Mouse (Mus musculus): ENCODE data around the gene Cd276. TPM values are rescaled to one million over a fixed set of nuclear protein-coding genes. Genes with fewer than 3 reads are reported as not detected.
A peak's percentile ranks its signal among the peaks of the same experiment; 100 is the strongest.
"Not testable (repeated sequence)": the region's sequence is repeated elsewhere in the genome, so short reads cannot be mapped to it uniquely, and the experiment has no call there.

Cd276 gene
- polyA plus RNA-seq, 1 experiment from 2014 or later: 38.8 TPM

GRCm38 (mm10) chr9:58565945-58566344, 10.7 kb upstream of the Cd276 start:
- not testable (repeated sequence) for H3K27me3 ChIP-seq (ENCODE audit: insufficient read depth, poor library complexity, severe bottlenecking); H3K36me3 ChIP-seq; DNase-seq (ENCODE audit: low spot score); H3K27ac ChIP-seq; H3K4me1 ChIP-seq; H3K9me3 ChIP-seq; H3K4me3 ChIP-seq
- 75% methylated on average over 3 of the region's 3 CpGs for WGBS

- 62% methylated on average over 3 of the region's 3 CpGs for WGBS
- DNase-seq (ENCODE audit: low spot score): no peak
- H3K9me3 ChIP-seq: no peaks in the 10 kb centered on the region
- no peaks in the 10 kb centered on the region for H3K27me3 ChIP-seq (ENCODE audit: insufficient read depth, poor library complexity, severe bottlenecking)
- H3K4me3 ChIP-seq: no peak overlapping the region
- H3K4me1 ChIP-seq: peaks cover 13% of the 10 kb centered on the region; the same call in 1 of the 2 replicates
- H3K27ac ChIP-seq: no peak overlapping the region
- no peaks in the 10 kb centered on the region for H3K36me3 ChIP-seq
Measured at GRCm38 (mm10) chr9:58560211-58560610, 5.0 kb upstream of the Cd276 start.

GRCm38 (mm10) chr9:58557457-58558455, 2.5 kb upstream of the Cd276 start:
- H3K27ac ChIP-seq: no peak overlapping the region
- DNase-seq (ENCODE audit: low spot score): no peak
- peaks cover 29% of the 10 kb centered on the region for H3K4me1 ChIP-seq
- H3K9me3 ChIP-seq: no peaks in the 10 kb centered on the region
- no peaks in the 10 kb centered on the region for H3K36me3 ChIP-seq
- H3K27me3 ChIP-seq (ENCODE audit: insufficient read depth, poor library complexity, severe bottlenecking): no peaks in the 10 kb centered on the region
- no peak overlapping the region for H3K4me3 ChIP-seq
- 74% methylated on average over 3 of the region's 3 CpGs for WGBS

GRCm38 (mm10) chr9:58556627-58557026, 1.4 kb upstream of the Cd276 start:
- Histone ChIP-seq H3K4me3 (no peak overlapping the region), H3K27ac (no peak overlapping the region), H3K27me3 (ENCODE audit: insufficient read depth, poor library complexity, severe bottlenecking) (no peaks in the 10 kb centered on the region), H3K4me1 (peaks cover 37% of the 10 kb centered on the region), H3K9me3 (no peaks in the 10 kb centered on the region), H3K36me3 (no peaks in the 10 kb centered on the region)
- no peak for DNase-seq (ENCODE audit: low spot score)
- WGBS: 44% methylated on average over 7 of the region's 7 CpGs

- no peaks in the 10 kb centered on the region for H3K9me3 ChIP-seq
- H3K4me3 ChIP-seq: peak overlapping the region; percentile 96
- peak overlapping the region; percentile 98 for H3K27ac ChIP-seq
- H3K4me1 ChIP-seq: peaks cover 37% of the 10 kb centered on the region
- 9% methylated on average over 9 of the region's 9 CpGs for WGBS
- no peaks in the 10 kb centered on the region for H3K36me3 ChIP-seq
- DNase-seq (ENCODE audit: low spot score): no peak
- H3K27me3 ChIP-seq (ENCODE audit: insufficient read depth, poor library complexity, severe bottlenecking): no peaks in the 10 kb centered on the region
Measured at GRCm38 (mm10) chr9:58555685-58556414, 613 bp upstream of the Cd276 start.

GRCm38 (mm10) chr9:58554056-58554907, 955 bp downstream of the Cd276 start:
- WGBS: 17% methylated on average over 23 of the region's 23 CpGs
- DNase-seq (ENCODE audit: low spot score): no peak
- Histone ChIP-seq H3K4me1 (peaks cover 42% of the 10 kb centered on the region), H3K27me3 (ENCODE audit: insufficient read depth, poor library complexity, severe bottlenecking) (no peaks in the 10 kb centered on the region), H3K36me3 (no peaks in the 10 kb centered on the region), H3K27ac (peak overlapping the region; percentile 98), H3K4me3 (peak overlapping the region; percentile 96), H3K9me3 (no peaks in the 10 kb centered on the region)

- DNase-seq (ENCODE audit: low spot score): no peak
- Histone ChIP-seq H3K9me3 (no peaks in the 10 kb centered on the region), H3K27ac (no peak overlapping the region), H3K27me3 (ENCODE audit: insufficient read depth, poor library complexity, severe bottlenecking) (no peaks in the 10 kb centered on the region), H3K4me1 (peaks cover 52% of the 10 kb centered on the region), H3K36me3 (no peaks in the 10 kb centered on the region), H3K4me3 (no peak overlapping the region)
- WGBS: 68% methylated on average over 9 of the region's 9 CpGs
Measured at GRCm38 (mm10) chr9:58552083-58552482, 3.2 kb downstream of the Cd276 start.

- Histone ChIP-seq H3K9me3 (no peaks in the 10 kb centered on the region), H3K4me3 (no peak overlapping the region), H3K4me1 (peaks cover 46% of the 10 kb centered on the region), H3K27me3 (ENCODE audit: insufficient read depth, poor library complexity, severe bottlenecking) (no peaks in the 10 kb centered on the region), H3K27ac (no peak overlapping the region), H3K36me3 (no peaks in the 10 kb centered on the region)
- whole genome bisulfite sequencing: 91% methylated on average over 6 of the region's 6 CpGs
- no peak for DNase-seq (ENCODE audit: low spot score)
Measured at GRCm38 (mm10) chr9:58550928-58551327, 4.3 kb downstream of the Cd276 start.

- no peak overlapping the region for H3K27ac ChIP-seq
- no peak for DNase-seq (ENCODE audit: low spot score)
- H3K4me3 ChIP-seq: no peak overlapping the region
- no peaks in the 10 kb centered on the region for H3K36me3 ChIP-seq
- H3K27me3 ChIP-seq (ENCODE audit: insufficient read depth, poor library complexity, severe bottlenecking): no peaks in the 10 kb centered on the region
- 73% methylated on average over 3 of the region's 3 CpGs for WGBS
- H3K9me3 ChIP-seq: no peaks in the 10 kb centered on the region
- H3K4me1 ChIP-seq: peaks cover 46% of the 10 kb centered on the region
Measured at GRCm38 (mm10) chr9:58549694-58550093, 5.5 kb downstream of the Cd276 start.

- no peaks in the 10 kb centered on the region for H3K9me3 ChIP-seq
- H3K4me3 ChIP-seq: no peak overlapping the region
- H3K36me3 ChIP-seq: no peaks in the 10 kb centered on the region
- H3K4me1 ChIP-seq: peaks cover 38% of the 10 kb centered on the region
- no peak for DNase-seq (ENCODE audit: low spot score)
- no peak overlapping the region for H3K27ac ChIP-seq
- WGBS: 38% methylated on average over 4 of the region's 4 CpGs
- H3K27me3 ChIP-seq (ENCODE audit: insufficient read depth, poor library complexity, severe bottlenecking): no peaks in the 10 kb centered on the region
Measured at GRCm38 (mm10) chr9:58548897-58549296, 6.3 kb downstream of the Cd276 start.

GRCm38 (mm10) chr9:58546630-58547360, 8.4 kb downstream of the Cd276 start:
- no peak overlapping the region for H3K27ac ChIP-seq
- no peaks in the 10 kb centered on the region for H3K27me3 ChIP-seq (ENCODE audit: insufficient read depth, poor library complexity, severe bottlenecking)
- peaks cover 36% of the 10 kb centered on the region for H3K4me1 ChIP-seq
- H3K36me3 ChIP-seq: no peaks in the 10 kb centered on the region
- 84% methylated on average over 11 of the region's 11 CpGs for WGBS
- no peak overlapping the region for H3K4me3 ChIP-seq
- no peaks in the 10 kb centered on the region for H3K9me3 ChIP-seq
- no peak for DNase-seq (ENCODE audit: low spot score)

- no peaks in the 10 kb centered on the region for H3K36me3 ChIP-seq
- peaks cover 48% of the 10 kb centered on the region for H3K4me1 ChIP-seq
- no peak for DNase-seq (ENCODE audit: low spot score)
- H3K4me3 ChIP-seq: no peak overlapping the region
- H3K27me3 ChIP-seq (ENCODE audit: insufficient read depth, poor library complexity, severe bottlenecking): no peaks in the 10 kb centered on the region
- H3K27ac ChIP-seq: no peak overlapping the region
- H3K9me3 ChIP-seq: no peaks in the 10 kb centered on the region
- 53% methylated on average over 6 of the region's 6 CpGs for WGBS
Measured at GRCm38 (mm10) chr9:58545428-58545827, 9.8 kb downstream of the Cd276 start.

Measured in heart, embryonic 10.5 days (tissue).